Mouse (Mus musculus) cerebellum, adult (tissue): Measurements from ENCODE around the gene Best2.

Experiments
- ATAC-seq: cut with Nextera tagmentation; 2 replicates; pipeline ENCODE4 v1.9.2; 2017; ENCODE audit warnings: mild to moderate bottlenecking, moderate library complexity, mixed read lengths; ENCODE audit not compliant: insufficient number of reproducible peaks, low FRiP score, low TSS enrichment

Gene Best2

GRCm38 (mm10) chr8:85025098-85025932 is 11.0 kb upstream of the Best2 start, which contains the start of gene Asna1:
Gene Asna1, minus strand, starts transcription at chr8:85025281.
- ATAC-seq = peak; percentile 89

- ATAC-seq = no peak
Measured at GRCm38 (mm10) chr8:85023846-85024245, 9.5 kb upstream of the Best2 start.

GRCm38 (mm10) chr8:85021514-85022055 is 7.3 kb upstream of the Best2 start:
- ATAC-seq = no peak

- no peak for ATAC-seq
Measured at GRCm38 (mm10) chr8:85017209-85017608, 2.9 kb upstream of the Best2 start.

GRCm38 (mm10) chr8:85016724-85017123 is 2.4 kb upstream of the Best2 start:
- no peak for ATAC-seq

GRCm38 (mm10) chr8:85013230-85013840 is 996 bp downstream of the Best2 start:
- ATAC-seq = peak; percentile 68; the same call in 1 of the 2 replicates

GRCm38 (mm10) chr8:85011242-85011641 is 3.1 kb downstream of the Best2 start:
- ATAC-seq = no peak

GRCm38 (mm10) chr8:85007686-85008085 is 6.6 kb downstream of the Best2 start:
- ATAC-seq = no peak

- ATAC-seq = peak; percentile 93
Measured at GRCm38 (mm10) chr8:84997649-84998295, 16.6 kb downstream of the Best2 start.

GRCm38 (mm10) chr8:84996978-84997377 is 17.4 kb downstream of the Best2 start:
- no peak for ATAC-seq

GRCm38 (mm10) chr8:84995680-84996079 is 18.7 kb downstream of the Best2 start:
- no peak for ATAC-seq

GRCm38 (mm10) chr8:84994375-84994774 is 20.0 kb downstream of the Best2 start:
- ATAC-seq = no peak

- ATAC-seq = peak; percentile 32
Measured at GRCm38 (mm10) chr8:84990836-84991235, 23.5 kb downstream of the Best2 start.

- peak; percentile 69 for ATAC-seq
Measured at GRCm38 (mm10) chr8:84990349-84990748, 24.0 kb downstream of the Best2 start, which contains the start of gene Hook2. Gene Hook2, plus strand, starts transcription at chr8:84990603.

- ATAC-seq = peak; percentile 34; the same call in 1 of the 2 replicates
Measured at GRCm38 (mm10) chr8:84989810-84990209, 24.5 kb downstream of the Best2 start.

GRCm38 (mm10) chr8:84989311-84989731 is 25.0 kb downstream of the Best2 start:
- no peak for ATAC-seq

GRCm38 (mm10) chr8:84987903-84988302 is 26.4 kb downstream of the Best2 start:
- no peak for ATAC-seq

- no peak for ATAC-seq
Measured at GRCm38 (mm10) chr8:84987388-84987787, 26.9 kb downstream of the Best2 start.

GRCm38 (mm10) chr8:84986379-84986945 is 27.9 kb downstream of the Best2 start:
- ATAC-seq = no peak

GRCm38 (mm10) chr8:84985684-84986378 is 28.5 kb downstream of the Best2 start:
- ATAC-seq = peak; percentile 67
